Mouse (Mus musculus): ENCODE measurements around the gene Flrt3.

- TF ChIP-seq POLR2A (IDR thresholded peaks at IDR 0.05; ENCODE audit: insufficient read depth, low read depth, low read length) (no peak), CTCF (IDR thresholded peaks at IDR 0.05) (no peak)
Measured at GRCm38 (mm10) chr2:140705278-140705677, 34.0 kb upstream of the Flrt3 start.
